Mouse (Mus musculus): Measurements from ENCODE around the gene Spata1. TPM values are rescaled to one million over a fixed set of nuclear protein-coding genes. Genes with fewer than 3 reads are reported as not detected.
"Not testable (repeated sequence)": the region's sequence is repeated elsewhere in the genome, so short reads cannot be mapped to it uniquely, and the experiment has no call there.

Gene Spata1
- total RNA-seq, 2 experiments from 2014 or later = 3.9 to 4.6 TPM

DNA sequence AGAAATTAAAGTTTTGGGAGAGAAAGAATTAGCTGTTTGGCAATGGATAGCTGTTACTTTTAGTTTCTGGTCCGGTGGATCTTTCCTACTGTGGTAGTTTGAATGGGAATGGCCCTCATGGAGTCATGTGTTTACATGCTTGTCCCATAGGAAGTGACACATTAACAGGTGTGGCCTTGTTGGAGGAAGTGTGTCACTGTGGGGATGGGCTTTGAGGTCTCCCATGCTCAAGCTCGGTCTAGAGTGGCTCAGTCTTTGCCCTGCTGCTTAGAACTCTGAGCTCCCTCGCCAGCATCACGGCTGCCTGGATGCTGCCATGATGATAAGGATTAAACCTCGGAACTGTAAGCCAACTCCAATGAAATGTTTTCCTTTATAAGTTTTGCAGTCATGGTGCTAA lies 48.2 kb downstream of the Spata1 start:
- DNase-seq = no peak

DNA sequence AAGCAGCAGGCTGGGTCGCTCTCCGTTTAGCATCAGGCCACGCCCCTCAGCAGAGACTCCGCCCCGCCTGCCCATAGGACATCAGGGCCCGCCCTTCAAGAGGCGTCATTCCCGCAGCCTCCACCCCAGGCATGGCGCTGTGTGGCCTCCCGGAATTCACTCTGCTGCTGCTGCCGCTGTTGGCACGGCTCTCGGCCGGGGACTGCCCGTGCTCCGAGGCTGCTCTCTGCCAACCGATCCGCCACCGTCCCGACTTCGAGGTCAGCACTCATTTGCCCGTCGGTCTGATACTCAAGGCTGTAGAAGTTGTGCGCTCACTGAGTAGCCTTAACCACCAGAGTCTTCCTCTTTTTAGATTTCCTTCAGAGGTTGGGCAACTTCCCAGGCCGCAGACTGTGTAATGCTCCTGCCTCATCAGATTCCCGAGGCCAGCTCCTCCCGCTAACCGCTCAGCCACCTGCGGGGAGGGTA lies 49.1 kb downstream of the Spata1 start:
- peak; percentile 95 to 97 for DNase-seq

DNA sequence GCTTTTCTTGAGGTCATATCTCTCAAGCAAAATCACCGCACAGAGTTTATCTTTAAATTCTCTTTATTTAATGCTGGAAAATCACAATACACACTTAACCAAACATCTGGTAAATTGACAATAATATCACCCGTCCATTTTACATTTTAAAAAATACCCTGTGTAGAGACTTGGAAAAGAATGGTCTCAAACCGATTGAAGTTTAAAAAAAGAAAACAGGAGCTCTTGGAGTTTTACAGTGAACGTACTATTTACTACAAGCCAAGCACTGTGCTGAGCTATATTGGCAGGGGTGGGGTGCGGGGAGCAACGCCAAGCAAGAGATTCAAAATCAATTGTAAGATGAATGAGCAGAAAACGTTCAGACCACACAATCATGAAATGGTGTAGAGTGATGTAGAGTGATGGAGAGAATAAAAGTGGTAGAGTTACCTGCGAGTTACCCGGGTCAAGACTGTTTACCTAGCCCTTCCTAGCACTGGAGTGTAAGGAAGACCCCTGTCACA lies 49.8 kb downstream of the Spata1 start, which contains the start of gene Ctbs:
Gene Ctbs (plus strand): TSS at position 51 of the 506 bp plus-strand sequence.
- no peak for DNase-seq

DNA sequence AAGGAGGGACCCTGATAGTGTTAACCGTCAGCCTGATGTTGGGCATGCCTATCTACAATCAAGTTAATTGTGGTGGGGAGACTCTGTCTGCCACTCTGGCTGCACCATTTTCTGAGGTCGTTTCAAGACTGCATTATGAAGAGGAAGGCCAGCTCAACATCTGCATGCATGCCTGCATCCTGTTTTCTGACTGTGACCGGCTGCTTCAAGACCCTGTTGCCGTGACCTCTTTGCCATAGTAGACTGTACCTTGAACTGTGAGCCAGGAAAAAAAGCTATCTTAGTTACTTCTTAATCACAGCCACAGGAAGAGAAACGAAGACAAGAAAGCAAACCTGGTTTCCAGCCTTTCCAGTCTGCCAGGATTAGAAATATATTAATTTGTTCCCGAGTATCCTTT lies 50.6 kb downstream of the Spata1 start:
- DNase-seq = no peak

DNA sequence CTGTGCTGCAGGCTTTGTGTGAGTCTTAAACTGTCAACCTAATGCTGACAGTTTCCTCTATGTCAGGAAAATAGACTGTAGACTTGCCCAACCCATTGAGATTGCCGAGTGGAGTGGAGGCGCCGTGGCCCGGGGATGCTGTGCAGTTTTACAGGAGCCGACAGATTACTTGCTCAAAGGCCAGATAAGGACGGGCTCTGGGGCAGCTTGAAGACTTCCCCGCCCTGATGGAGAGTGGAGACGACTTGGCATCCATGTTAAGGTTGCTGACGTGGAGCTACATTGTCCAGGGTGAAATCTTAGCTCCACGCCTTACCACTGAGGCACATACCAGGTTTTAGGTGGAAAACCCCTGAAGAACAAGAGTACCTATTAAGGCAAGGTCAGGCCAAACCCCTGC lies 51.2 kb downstream of the Spata1 start:
- DNase-seq = no peak

DNA sequence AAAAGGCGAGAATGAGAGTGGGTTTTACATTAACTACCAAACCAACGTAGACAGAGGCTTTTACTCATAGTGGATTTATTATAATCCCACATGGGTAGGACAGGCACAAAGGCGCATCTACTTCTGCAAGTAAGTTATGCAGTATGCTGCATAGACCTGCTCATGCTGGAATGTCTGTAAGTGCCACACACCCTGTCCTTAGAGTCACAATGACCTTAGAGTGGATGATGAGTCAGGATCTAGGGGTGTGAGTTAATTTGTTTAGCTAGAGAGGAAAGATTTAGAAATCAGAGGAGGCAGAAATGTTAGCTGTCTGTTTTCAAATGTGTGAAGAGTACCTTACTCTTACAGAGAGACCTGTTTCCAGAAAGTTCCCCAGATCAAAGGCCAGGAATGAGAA lies 52.0 kb downstream of the Spata1 start:
- no peak for DNase-seq

DNA sequence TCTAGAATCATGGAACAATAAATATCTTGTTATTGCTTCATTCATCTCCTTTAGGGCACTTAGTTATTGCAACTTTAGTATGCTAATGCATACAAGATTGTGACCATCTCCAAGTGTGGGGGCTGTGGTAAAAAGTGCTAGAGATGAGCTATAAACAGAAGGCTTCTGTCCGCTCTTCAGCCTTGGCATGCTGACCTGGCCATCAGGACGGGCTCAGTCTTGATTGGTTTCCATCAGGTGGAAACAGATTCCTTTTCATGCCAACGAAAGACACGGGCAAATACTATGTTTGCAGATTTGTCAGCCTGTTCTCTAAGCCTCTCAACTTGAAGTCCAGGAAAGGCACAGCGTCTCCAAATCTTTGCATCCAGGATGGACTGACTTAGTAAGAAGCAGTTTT lies 52.4 kb downstream of the Spata1 start:
- no peak for DNase-seq

DNA sequence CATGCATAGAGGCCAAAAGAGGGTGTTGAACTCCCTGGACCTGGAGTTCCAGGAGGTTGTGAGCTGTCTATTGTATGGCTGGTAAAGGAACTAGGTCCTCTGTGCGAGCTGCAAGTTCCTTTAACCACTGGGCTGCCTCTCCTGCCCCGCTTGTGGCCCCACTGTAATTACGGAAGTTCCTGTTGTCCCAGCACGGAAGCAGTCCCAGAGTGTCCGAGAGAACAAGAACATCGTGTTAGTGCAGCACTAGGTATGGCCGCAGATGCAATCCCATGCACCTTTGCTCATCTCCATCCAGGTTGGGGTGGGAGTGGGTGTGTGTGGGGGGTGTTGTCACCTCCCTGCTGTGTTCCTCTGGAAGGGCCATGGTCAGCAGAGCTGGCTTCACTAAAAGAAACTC lies 54.7 kb downstream of the Spata1 start:
- no peak for DNase-seq

DNA sequence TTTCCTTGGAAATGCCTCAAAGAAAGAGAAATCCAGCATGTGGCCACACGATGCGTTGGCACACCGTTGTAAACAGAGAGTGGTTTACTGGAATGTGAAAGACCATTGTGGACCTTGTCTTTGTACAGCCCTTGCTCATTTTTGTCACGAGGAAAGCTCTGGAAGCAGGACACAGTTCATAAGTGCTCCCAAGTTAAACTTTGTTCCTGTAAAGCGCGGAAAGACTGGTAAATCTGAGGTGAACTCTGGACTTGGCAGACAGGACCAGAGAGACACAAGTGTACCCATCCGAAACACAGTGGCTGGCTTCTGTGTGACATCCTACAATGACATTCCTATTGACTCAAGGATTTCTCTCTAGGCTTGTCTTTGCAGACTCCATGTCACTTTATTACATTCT lies 56.2 kb downstream of the Spata1 start:
- no peak for DNase-seq

DNA sequence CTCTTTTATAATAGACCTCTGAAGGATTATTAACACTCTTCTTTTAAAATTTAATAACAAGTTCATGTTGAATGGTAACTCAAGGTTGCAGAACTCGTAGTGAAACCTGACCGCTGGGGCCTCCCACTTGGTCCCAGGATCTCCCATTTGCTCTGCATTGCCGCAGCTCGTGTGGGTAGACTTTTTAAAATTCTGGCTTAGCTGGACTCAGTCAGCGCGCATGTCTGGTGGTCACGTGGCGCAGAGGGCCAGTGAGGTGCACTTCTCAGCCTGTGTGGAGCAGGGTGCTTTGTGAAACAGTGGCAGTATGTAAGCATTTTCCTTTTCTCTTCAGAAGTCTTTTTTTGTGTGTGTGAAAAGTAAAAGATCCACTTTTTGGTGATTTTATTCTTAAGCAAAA lies 56.6 kb downstream of the Spata1 start:
- DNase-seq = no peak

DNA sequence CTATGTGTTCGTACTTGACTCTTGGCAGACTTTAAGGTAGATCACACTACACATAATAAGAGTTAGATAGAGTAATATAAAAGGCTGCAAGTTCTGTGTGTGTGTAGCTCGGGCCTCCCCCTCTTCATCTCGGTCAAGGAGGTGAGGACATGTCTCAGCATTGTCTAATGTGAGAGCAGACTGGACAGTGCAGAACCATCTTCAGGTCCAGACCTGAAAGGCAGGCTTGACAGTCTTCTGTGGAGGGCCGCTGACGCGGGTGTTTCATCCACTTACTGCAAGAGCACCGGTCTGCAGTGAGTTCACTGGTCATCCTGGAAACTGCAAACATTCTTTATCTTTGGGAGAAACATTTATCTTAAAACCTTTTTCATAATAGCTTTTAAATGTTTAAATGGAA lies 57.1 kb downstream of the Spata1 start:
- no peak for DNase-seq

DNA sequence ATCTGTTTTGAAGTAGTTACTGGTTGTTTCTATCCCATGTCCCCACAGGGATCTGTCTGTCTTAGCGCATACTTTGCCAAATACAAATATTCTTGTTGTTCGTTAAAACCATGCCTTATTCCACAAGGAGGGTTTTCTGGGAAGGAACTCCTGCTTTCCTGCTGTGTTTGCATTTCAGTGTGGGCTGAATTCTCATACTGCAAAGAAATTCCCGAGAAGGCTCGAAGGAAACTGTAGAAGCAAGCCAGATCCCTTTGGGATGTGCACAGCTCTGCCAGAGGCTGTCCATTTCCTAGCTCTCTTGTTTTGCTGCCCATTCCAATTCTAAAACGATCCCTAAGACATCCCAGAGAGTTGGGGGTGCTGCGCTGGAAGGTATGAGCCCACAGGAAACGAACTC lies 59.1 kb downstream of the Spata1 start:
- no peak for DNase-seq

DNA sequence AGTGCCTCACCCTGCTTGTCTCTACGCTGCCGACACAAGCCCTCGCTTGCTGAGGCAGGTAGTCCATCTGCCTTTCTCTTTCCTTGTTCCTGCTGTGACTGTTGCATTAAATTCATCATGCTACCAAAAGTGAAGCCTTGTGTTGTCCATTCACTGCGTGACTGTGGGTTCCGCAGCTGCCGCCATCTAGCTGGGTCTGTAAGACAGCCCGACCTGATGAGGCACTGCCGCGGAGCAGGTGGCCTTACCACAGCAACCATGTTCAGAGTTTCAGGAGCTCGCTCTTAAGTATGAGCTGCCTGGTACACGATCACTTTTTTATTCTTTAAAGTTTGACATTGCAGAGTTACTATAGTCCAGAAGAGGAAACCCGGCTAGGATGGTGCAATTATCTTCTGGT lies 59.5 kb downstream of the Spata1 start:
- DNase-seq = no peak

DNA sequence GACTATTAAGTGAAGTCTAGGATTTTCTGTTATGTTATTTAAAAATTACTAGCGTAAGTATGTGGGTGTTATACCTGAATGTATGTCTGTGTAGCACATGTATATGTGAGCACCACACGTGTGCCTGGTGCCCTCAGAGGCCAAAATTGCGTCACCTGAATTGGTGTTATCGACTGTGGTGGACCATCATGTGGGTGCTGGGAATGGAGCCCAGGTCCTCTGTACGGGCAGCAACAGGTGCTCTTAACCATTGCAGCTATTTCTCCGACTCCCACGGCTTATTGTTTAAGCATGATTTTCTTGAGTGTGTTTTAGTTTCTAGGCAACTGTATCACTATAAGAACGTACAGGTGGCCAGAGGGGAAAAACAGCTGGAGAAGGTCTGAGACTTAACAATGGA lies 63.4 kb downstream of the Spata1 start:
- DNase-seq = no peak

DNA sequence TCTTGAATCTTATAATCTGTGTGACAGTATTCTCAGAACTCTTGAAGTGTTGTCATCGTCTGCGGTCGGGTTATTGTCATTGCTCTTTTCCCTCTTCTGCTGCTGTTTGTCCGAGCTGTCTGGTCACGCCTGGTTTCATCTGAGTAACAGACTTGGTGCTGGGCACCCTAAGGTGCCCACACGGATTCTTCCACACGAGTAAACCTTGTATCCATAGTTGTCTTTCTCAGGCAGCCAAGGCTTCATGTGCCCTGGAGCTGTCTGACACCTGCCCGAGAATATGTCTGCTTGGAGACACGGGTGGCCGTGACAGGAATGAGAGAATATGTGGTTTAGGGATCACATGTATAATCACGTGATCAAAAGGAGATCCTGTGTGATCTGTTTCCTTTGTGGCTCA lies 64.0 kb downstream of the Spata1 start:
- DNase-seq = no peak

DNA sequence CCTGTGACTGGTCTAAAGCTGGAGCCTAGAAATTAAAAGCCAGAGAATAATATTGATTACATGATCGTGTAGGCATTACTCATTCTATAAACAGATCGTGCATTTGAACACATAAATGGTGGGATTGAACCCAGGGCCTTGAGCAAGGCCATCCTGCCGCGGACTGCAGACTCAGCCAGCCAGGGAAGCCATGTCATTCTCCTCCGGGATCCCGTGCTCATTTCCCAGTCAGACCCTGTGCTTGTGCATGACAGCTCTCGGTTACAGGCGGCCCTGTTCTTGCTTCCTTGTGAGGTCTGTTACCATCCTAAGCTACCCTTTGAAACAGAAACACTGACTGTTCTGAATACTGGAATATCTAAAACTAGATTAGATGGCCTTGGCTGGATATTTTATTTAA lies 64.9 kb downstream of the Spata1 start:
- no peak for DNase-seq

DNA sequence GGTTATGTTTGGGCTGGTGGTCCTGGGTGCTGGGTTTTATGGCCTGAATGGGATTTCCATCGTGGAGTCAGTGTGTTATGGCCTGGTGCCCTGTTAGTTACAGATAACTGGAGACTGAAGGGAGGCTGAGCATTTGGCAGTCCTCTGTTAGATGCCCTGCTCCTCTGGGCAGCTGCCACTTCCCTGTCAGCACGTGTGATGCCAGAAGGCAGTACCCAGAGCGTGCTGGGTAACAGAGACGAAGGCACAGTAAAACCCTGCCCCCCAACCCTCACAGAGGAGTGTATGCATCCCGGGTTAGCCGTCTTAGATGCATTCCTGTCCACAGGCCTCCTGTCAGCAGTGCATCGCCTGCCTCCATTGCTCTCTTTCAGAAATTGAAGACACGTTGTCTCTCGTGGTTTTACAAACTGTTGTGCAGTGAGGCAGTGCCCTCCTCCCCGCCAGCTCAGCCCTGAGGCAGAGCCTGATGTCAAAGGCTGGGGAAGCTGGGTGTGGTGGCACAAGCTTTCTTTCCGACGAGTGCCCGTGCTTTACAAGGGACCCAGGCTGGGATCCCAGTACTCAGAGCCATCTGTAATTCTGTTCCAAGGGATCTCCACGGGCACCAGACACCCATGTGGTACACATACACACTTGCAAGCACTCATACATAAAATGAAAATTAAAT lies 65.7 kb downstream of the Spata1 start:
- no peak for DNase-seq

DNA sequence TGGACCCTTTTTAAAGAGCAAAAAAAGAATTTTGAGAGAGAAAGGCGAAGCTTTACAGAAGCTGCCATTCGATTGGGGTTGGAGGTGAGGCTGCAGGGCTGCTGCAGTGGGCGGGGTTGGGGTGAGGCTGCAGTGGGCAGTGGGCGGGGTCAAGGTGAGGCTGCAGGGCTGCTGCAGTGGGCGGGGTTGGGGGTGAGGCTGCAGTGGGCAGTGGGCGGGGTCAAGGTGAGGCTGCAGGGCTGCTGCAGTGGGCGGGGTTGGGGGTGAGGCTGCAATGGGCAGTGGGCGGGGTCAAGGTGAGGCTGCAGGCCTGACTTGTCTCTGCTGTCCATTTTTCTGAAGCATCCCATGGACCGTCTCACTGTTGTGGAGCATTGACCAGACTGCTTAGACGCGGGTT lies 66.5 kb downstream of the Spata1 start:
- DNase-seq = not testable (repeated sequence)

DNA sequence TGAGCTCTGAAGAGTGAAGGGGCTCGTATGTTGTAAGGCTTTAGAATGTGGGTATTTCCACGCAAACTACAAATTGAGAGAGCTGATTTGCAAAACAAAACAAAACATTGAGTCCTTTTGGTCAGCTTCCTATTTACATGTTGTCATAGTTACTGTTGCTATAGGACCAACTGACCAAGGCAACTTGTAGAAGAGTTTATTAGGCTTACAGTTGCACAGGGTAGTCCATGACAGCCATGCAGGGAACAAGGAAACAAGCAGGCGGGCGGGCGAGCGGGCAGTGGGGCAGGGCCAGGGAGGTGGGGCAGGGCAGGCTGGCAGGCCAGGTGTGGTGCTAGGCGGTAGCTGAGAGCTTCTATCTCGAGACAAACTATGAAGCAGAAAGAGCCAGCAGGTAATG lies 73.1 kb downstream of the Spata1 start:
- DNase-seq = no peak

DNA sequence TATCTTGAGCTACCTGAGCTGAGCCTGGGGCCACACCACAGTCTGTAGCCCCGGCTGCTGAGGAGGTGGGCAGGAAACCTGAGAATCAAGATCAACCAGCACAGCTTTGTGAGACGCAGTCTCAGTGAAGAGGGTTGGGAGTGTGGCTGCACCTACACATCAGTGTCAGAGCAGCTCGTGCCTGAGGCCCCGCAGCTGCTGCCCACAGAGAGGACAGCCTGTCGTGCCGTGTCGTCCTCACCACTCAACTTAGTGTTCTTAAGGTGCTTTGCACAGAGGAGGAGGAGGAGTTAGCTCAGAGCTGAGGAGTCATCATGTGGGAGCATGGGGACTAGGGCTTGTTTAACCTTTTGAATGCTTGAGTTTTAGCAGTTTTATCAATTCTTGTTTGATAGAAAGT lies 73.7 kb downstream of the Spata1 start:
- no peak for DNase-seq

DNA sequence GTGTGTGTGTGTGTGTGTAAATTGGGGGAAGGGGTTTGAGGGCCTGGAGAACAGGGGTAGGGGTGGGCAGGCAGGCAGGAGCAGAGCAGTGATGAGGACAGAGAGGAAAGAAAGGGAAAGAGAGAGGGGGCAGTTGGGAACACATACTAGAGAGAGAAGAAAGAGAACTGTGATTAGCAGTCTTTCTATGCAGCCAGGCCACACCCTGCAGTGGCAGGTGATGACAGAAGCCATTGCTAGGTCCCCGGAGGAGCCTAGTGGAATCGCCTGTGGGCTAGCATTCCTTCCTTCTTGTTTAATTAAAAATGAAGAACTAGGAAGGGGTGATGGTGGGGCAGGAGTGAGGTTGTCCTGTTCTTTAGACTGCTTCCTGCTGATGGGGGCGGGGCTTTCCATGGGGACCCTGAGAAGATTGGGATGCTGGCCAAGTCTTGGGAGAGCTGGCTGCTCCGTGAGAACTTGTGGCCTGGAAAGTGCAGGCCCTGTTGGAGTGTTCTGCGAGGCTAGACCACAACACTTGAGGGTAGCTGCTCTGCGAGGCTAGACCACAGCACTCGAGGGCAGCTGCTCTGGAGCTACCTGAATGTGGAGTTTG lies 75.2 kb downstream of the Spata1 start:
- no peak for DNase-seq

DNA sequence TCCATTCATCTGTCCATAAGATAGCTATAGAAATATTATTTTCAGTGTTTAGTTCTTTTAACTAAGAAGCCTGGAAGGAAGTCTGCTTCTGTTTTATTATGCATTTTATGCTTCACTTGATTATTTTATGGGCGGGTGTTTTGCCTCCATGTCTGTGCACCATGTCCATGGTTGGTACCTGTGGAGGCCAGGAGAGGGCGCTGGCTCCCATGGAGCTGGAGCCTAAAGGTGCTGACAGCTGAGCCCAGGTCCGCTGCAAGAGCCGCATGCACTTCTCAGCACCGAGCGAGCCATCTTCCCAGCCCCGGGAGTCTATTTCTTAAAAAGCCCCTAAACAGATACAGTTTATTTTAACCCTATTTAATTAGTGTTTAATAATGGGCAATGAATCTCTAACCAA lies 75.8 kb downstream of the Spata1 start:
- peak in 1 of 2 experiments; percentile 19 for DNase-seq

DNA sequence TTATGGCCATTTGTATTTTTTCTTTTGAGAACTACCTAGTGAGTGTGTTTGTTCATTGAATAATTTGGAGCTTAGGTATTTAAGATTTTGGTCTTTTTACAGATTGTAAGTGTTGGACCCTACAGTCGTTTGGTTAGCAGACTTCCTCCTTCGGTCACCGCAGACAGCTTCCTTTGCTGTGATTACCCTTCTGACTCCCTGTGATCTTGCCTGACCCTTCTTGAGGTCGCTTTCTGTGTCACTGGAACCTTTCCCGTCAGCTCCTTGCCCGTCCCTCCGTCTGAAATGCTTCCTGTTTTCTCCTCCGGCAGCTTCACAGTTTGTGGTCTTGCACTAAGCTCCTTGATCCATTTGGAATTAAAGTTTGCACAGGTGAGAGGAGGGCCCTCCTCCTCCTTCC lies 77.8 kb downstream of the Spata1 start:
- DNase-seq = no peak

DNA sequence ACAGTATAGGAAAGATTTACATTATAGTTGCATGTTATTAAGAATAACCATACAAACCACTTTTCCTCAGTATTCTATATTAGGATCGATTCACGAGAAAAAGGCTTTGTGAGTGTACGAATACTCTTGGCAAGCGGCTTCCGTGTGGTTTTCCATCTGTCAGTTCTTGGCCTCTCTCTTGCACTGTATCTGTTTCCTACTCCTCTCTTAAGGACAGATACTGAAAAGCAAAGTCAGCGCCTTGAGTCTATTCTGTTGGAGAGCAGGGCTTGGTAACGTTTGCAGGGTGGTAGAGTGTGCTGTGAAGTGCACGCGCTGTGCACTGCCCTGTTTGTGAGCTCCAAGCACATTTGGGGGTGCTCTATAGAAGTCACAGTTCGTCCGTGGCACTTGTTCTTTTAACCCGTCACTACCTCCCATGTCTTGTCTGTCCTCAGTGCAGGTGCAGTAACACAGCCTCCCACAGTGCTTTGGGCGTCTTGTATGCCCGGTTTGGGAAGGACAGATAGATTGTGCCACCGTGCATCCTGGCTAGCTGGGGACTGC lies 79.5 kb downstream of the Spata1 start:
- DNase-seq = no peak

Measured in adrenal gland, postnatal 36 days (tissue).